Mouse (Mus musculus) erythroblast, embryonic 14.5 days (primary cell): Measurements from ENCODE around the gene Dpy19l3.

Experiments used
- GATA1 ChIP-seq: IDR thresholded peaks from 2 replicates; pipeline ENCODE4 v1.6.1; 2012; ENCODE audit warnings: low read length, inconsistent platforms, mixed read lengths
- TAL1 ChIP-seq: IDR thresholded peaks from 3 replicates; pipeline ENCODE4 v1.6.1; 2012; ENCODE audit warnings: low read length, inconsistent platforms, mixed read lengths

- TF ChIP-seq TAL1, result no peak
- TF ChIP-seq GATA1, result no peak
Measured at GRCm38 (mm10) chr7:35740489-35741230, 13.6 kb downstream of the Dpy19l3 start.
